Mouse (Mus musculus): ENCODE measurements around the gene Ifrd1. TPM values are rescaled to one million over a fixed set of nuclear protein-coding genes. Genes with fewer than 3 reads are reported as not detected.

Ifrd1 gene
- total and polyA plus RNA-seq, 2 experiments from 2014 or later, result 89.3 to 133 TPM

DNA sequence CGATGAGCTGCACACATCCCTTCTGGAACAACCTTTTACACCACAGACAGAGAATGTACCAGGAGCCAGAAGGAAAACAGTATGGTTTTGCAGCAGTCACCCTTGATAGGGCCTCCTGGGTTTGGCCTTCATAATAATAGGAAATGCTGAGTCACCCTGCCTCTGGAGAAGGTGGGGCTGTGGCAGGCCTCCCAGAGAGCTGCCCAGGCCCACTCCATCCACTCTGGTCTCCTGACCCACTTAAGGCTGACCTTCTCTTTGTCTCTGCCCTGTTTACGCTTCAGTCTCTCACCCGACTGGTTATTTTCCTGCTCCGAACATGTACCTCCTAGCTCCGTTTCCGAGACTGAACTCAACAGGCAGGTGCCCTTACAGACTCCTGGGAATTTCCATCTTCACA is 328 bp downstream of the Ifrd1 start:
- DNase-seq (ENCODE audit: low spot score), result no peak
- no peak for TF ChIP-seq CTCF (IDR thresholded peaks at IDR 0.05)
- H3K36me3 ChIP-seq (ENCODE audit: insufficient read depth, low read length), result no peaks in the 10 kb centered on the region
- no peaks in the 10 kb centered on the region for H3K4me1 ChIP-seq (ENCODE audit: insufficient read depth, low read length)
- no peak overlapping the region for H3K9ac ChIP-seq (replicated peaks; ENCODE audit: low read length, poor library complexity, severe bottlenecking)
- no peak overlapping the region for H3K27ac ChIP-seq (ENCODE audit: low read depth, low read length)
- no peaks in the 10 kb centered on the region for H3K9me3 ChIP-seq (ENCODE audit: low read length)
- 85% methylated on average over 6 of the region's 6 CpGs for WGBS
- no peak for ATAC-seq (ENCODE audit: low FRiP score)
- no peak overlapping the region for H3K4me2 ChIP-seq (ENCODE audit: low read depth, low read length, poor library complexity, severe bottlenecking)
- no peaks in the 10 kb centered on the region for H3K27me3 ChIP-seq (ENCODE audit: insufficient read depth, low read length)
- no peak overlapping the region for H3K4me3 ChIP-seq (ENCODE audit: low read depth, low read length)

DNA sequence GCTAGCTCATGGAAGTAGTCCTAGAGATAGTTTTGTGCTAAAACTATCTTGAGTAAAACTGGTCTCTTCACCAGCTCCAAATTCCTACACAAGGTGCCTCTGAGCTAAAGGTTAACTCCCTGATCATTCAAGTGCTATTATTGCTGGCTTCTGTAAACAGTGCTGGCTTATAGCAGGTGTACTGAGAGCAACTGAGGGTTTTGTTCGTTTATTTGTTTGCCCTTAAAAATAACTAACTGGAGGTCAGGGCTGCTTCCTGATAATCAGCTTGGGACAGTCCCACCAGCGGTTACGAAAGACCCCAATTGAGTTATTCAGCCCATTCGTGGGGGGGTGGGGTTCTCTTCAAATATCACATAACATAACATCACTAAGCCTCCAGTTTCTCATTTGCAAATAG is 920 bp downstream of the Ifrd1 start:
- Histone ChIP-seq H3K27ac (ENCODE audit: low read depth, low read length) (no peak overlapping the region), H3K4me3 (ENCODE audit: low read depth, low read length) (no peak overlapping the region), H3K9ac (replicated peaks; ENCODE audit: low read length, poor library complexity, severe bottlenecking) (no peak overlapping the region), H3K36me3 (ENCODE audit: insufficient read depth, low read length) (no peaks in the 10 kb centered on the region), H3K27me3 (ENCODE audit: insufficient read depth, low read length) (no peaks in the 10 kb centered on the region), H3K4me1 (ENCODE audit: insufficient read depth, low read length) (no peaks in the 10 kb centered on the region), H3K4me2 (ENCODE audit: low read depth, low read length, poor library complexity, severe bottlenecking) (no peak overlapping the region), H3K9me3 (ENCODE audit: low read length) (no peaks in the 10 kb centered on the region)
- ATAC-seq (ENCODE audit: low FRiP score) (no peak), DNase-seq (ENCODE audit: low spot score) (no peak)
- 89% methylated on average over 4 of the region's 4 CpGs for WGBS
- TF ChIP-seq CTCF (IDR thresholded peaks at IDR 0.05), result no peak

DNA sequence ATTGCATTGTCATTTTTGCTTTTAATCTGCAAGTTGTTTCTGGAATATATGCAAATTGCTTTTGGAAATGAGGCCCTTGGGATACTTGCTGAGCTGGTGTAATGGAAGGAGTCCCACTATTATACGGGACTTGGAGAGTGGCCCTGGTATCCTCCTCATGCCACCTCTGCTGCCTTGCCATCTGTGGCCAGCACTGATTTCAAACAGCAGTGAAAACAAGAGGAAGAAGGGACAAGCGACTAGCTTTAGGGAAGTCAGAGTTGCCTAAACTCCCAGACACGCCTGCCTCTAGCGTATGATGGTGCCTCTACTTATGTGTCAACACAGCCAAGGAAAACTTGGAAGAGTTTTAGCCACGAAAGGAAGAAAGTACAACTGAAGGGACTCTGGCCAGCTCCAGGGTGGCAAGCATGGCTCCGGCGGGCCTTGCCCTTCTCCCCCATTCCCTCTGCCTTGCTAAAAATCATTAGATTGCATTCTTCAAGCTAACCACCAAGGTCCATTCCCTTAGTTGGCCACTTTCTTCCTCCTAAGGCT is 2.8 kb downstream of the Ifrd1 start:
- ATAC-seq (ENCODE audit: low FRiP score) (no peak), DNase-seq (ENCODE audit: low spot score) (no peak)
- WGBS, result 88% methylated on average over 7 of the region's 7 CpGs
- Histone ChIP-seq H3K4me2 (ENCODE audit: low read depth, low read length, poor library complexity, severe bottlenecking) (no peak overlapping the region), H3K9me3 (ENCODE audit: low read length) (no peaks in the 10 kb centered on the region), H3K9ac (replicated peaks; ENCODE audit: low read length, poor library complexity, severe bottlenecking) (no peak overlapping the region), H3K4me3 (ENCODE audit: low read depth, low read length) (no peak overlapping the region), H3K27me3 (ENCODE audit: insufficient read depth, low read length) (no peaks in the 10 kb centered on the region), H3K27ac (ENCODE audit: low read depth, low read length) (no peak overlapping the region), H3K4me1 (ENCODE audit: insufficient read depth, low read length) (no peaks in the 10 kb centered on the region), H3K36me3 (ENCODE audit: insufficient read depth, low read length) (no peaks in the 10 kb centered on the region)
- no peak for TF ChIP-seq CTCF (IDR thresholded peaks at IDR 0.05)

DNA sequence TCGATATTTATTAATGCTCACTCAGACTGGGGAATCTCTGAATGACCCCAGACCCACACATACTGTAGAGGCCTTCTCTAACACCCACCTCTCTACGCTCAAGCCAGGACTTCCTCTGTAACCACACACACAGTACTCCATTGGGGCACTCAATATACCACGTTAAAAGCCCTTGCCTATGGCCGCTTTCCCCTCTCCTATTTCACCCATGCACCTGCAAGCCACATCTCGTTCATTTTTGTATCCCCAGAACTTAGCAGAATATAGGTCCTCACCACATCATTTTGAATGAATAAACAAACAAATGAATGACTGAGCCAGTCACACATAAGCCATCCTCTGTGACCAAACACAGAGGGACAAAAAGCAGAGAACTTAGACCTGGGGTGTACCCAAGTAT is 3.4 kb downstream of the Ifrd1 start:
- H3K9me3 ChIP-seq (ENCODE audit: low read length), result no peaks in the 10 kb centered on the region
- no peak for TF ChIP-seq CTCF (IDR thresholded peaks at IDR 0.05)
- DNase-seq (ENCODE audit: low spot score) (no peak), ATAC-seq (ENCODE audit: low FRiP score) (no peak)
- no peaks in the 10 kb centered on the region for H3K27me3 ChIP-seq (ENCODE audit: insufficient read depth, low read length)
- H3K36me3 ChIP-seq (ENCODE audit: insufficient read depth, low read length), result no peaks in the 10 kb centered on the region
- H3K4me3 ChIP-seq (ENCODE audit: low read depth, low read length), result no peak overlapping the region
- no peak overlapping the region for H3K9ac ChIP-seq (replicated peaks; ENCODE audit: low read length, poor library complexity, severe bottlenecking)
- no peak overlapping the region for H3K27ac ChIP-seq (ENCODE audit: low read depth, low read length)
- no peak overlapping the region for H3K4me2 ChIP-seq (ENCODE audit: low read depth, low read length, poor library complexity, severe bottlenecking)
- H3K4me1 ChIP-seq (ENCODE audit: insufficient read depth, low read length), result no peaks in the 10 kb centered on the region
- 96% methylated on average over 5 of the region's 5 CpGs for WGBS

DNA sequence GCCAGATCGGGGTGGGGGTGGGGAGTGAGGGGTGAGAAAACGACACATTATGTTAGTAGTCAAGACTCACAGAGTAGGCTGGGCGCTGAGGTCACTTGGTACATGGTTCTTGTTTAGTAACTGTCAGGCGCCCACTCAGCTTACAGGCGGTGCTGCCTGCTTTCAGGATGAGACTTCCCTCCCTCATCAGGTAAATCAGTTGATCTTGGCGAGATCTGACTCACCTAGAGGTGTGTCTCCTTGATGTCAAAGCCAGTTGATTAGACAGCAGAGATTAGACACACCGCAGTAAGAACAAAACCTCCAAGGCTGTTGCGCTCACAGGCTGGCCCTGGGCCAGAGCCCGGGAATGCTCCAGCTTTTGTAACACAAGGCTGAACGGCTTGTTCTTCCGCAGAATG is 4.5 kb downstream of the Ifrd1 start:
- Histone ChIP-seq H3K4me2 (ENCODE audit: low read depth, low read length, poor library complexity, severe bottlenecking) (no peak overlapping the region), H3K9me3 (ENCODE audit: low read length) (no peaks in the 10 kb centered on the region), H3K9ac (replicated peaks; ENCODE audit: low read length, poor library complexity, severe bottlenecking) (no peak overlapping the region), H3K27me3 (ENCODE audit: insufficient read depth, low read length) (no peaks in the 10 kb centered on the region), H3K4me1 (ENCODE audit: insufficient read depth, low read length) (no peaks in the 10 kb centered on the region), H3K27ac (ENCODE audit: low read depth, low read length) (no peak overlapping the region), H3K4me3 (ENCODE audit: low read depth, low read length) (no peak overlapping the region), H3K36me3 (ENCODE audit: insufficient read depth, low read length) (no peaks in the 10 kb centered on the region)
- TF ChIP-seq CTCF (IDR thresholded peaks at IDR 0.05), result no peak
- 44% methylated on average over 11 of the region's 11 CpGs for WGBS
- DNase-seq (ENCODE audit: low spot score) (peak; percentile 42), ATAC-seq (ENCODE audit: low FRiP score) (no peak)

DNA sequence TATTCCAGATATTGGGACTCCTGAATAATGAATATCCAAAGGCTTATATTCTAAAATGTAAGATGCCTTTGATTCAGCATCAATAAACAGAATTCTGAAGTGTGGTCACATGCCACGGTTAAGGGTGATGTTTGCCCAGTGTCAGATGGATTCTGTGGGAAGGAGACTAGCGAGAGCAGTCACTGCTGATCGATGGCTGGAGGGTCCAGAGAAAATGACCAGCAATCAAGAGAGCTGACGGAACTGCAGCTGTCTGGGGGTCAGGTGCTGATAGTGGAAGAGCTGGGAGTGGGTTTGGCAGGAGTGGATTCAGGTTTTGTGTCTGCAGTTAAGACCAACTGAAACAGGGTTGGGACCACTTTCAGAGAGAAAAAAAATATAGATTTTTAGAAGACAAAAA is 5.1 kb downstream of the Ifrd1 start:
- WGBS, result 84% methylated on average over 4 of the region's 4 CpGs
- DNase-seq (ENCODE audit: low spot score), result no peak
- H3K4me3 ChIP-seq (ENCODE audit: low read depth, low read length), result no peak overlapping the region
- no peaks in the 10 kb centered on the region for H3K9me3 ChIP-seq (ENCODE audit: low read length)
- no peak for TF ChIP-seq CTCF (IDR thresholded peaks at IDR 0.05)
- H3K4me2 ChIP-seq (ENCODE audit: low read depth, low read length, poor library complexity, severe bottlenecking), result no peak overlapping the region
- H3K4me1 ChIP-seq (ENCODE audit: insufficient read depth, low read length), result no peaks in the 10 kb centered on the region
- ATAC-seq (ENCODE audit: low FRiP score), result no peak
- no peaks in the 10 kb centered on the region for H3K36me3 ChIP-seq (ENCODE audit: insufficient read depth, low read length)
- H3K9ac ChIP-seq (replicated peaks; ENCODE audit: low read length, poor library complexity, severe bottlenecking), result no peak overlapping the region
- no peak overlapping the region for H3K27ac ChIP-seq (ENCODE audit: low read depth, low read length)
- no peaks in the 10 kb centered on the region for H3K27me3 ChIP-seq (ENCODE audit: insufficient read depth, low read length)
